Mouse (Mus musculus) embryonic facial prominence, embryonic 14.5 days (tissue): ENCODE data around the gene D230025D16Rik. TPM values are rescaled to one million over a fixed set of nuclear protein-coding genes. Genes with fewer than 3 reads are reported as not detected.
"Not testable (repeated sequence)": the region's sequence is repeated elsewhere in the genome, so short reads cannot be mapped to it uniquely, and the experiment has no call there.

ENCODE experiments used
- ATAC-seq: fragments of 200-750 bp; cut with Nextera tagmentation; 2 replicates; pipeline ENCODE4 v1.8.0; 2017; ENCODE audit warnings: low read depth, moderate number of reproducible peaks, moderate TSS enrichment
- DNase-seq: peaks from one replicate; pipeline ENCODE4 v3.0.0-alpha.2; 2015; ENCODE audit warnings: low spot score
- H3K27ac ChIP-seq: fragments of 300-500 bp; sonication (generic); replicated peaks from 2 replicates; pipeline ENCODE4 v1.5.1; 2014; ENCODE audit warnings: low read depth, mild to moderate bottlenecking, low read length, moderate library complexity
- H3K27me3 ChIP-seq: fragments of 300-500 bp; sonication (generic); replicated peaks from 2 replicates; pipeline ENCODE4 v1.6.1; 2014; ENCODE audit warnings: low read length; ENCODE audit not compliant: control insufficient read depth, insufficient read depth
- H3K36me3 ChIP-seq: fragments of 300-500 bp; sonication (generic); 2 replicates; pipeline ENCODE4 v1.6.1; 2014; ENCODE audit warnings: low read length, mixed read lengths; ENCODE audit not compliant: control insufficient read depth, insufficient read depth
- H3K4me1 ChIP-seq: fragments of 300-500 bp; sonication (generic); 2 replicates; pipeline ENCODE4 v1.6.1; 2014; ENCODE audit warnings: antibody characterized with exemption, low read length; ENCODE audit not compliant: control insufficient read depth, insufficient read depth
- H3K4me2 ChIP-seq: fragments of 300-500 bp; sonication (generic); 2 replicates; pipeline ENCODE4 v1.6.1; 2014; ENCODE audit warnings: low read depth, mild to moderate bottlenecking, low read length, moderate library complexity, mixed read lengths
- H3K4me3 ChIP-seq: fragments of 300-500 bp; sonication (generic); 2 replicates; pipeline ENCODE4 v1.5.1; 2014; ENCODE audit warnings: low read depth, mild to moderate bottlenecking, low read length
- H3K9ac ChIP-seq: fragments of 300-500 bp; sonication (generic); 2 replicates; pipeline ENCODE4 v1.6.1; 2014; ENCODE audit warnings: low read depth, mild to moderate bottlenecking, low read length, moderate library complexity, mixed read lengths
- H3K9me3 ChIP-seq: fragments of 300-500 bp; sonication (generic); 2 replicates; pipeline ENCODE4 v1.6.1; 2016; ENCODE audit warnings: low read length; ENCODE audit not compliant: control insufficient read depth
- WGBS: fragments of 180-500 bp; shearing (Covaris S2); extraction: QIAGEN DNeasy Blood & Tissue Kit; methylation state at CpG from one replicate; pipeline ENCODE4 v1.1.7; 2014; 5-methylcytosine and 5-hydroxymethylcytosine counted together
- polyA plus RNA-seq: library from polyadenylated mRNA; unstranded; fragments of >200 nt; fragmentation: Nextera tagmentation; extraction: Ambion mirVana; gene quantifications from 2 replicates; pipeline ENCODE4 v1.2.1, GENCODE M21; 2014

The D230025D16Rik gene
- polyA plus RNA-seq: 25.4 and 27.0 TPM in 2 replicates

GRCm38 (mm10) chr8:105224413-105225271 lies at the start of gene D230025D16Rik:
TSS of gene D230025D16Rik (plus strand) at chr8:105225145.
- 2% methylated on average over 34 of the region's 34 CpGs for WGBS
- H3K4me1 ChIP-seq: peaks cover 11% of the 10 kb centered on the region
- no peaks in the 10 kb centered on the region for H3K9me3 ChIP-seq
- ATAC-seq: peak; percentile 94
- H3K9ac ChIP-seq: peak within 1 kb of the TSS; percentile 85
- peak; percentile 97 for DNase-seq
- peak within 1 kb of the TSS; percentile 61 for H3K4me2 ChIP-seq
- peak within 1 kb of the TSS; percentile 85 for H3K4me3 ChIP-seq
- H3K27ac ChIP-seq: peak within 1 kb of the TSS; percentile 86
- H3K27me3 ChIP-seq: no peaks in the 10 kb centered on the region
- no peaks in the 10 kb centered on the region for H3K36me3 ChIP-seq

- H3K9ac ChIP-seq, H3K27ac ChIP-seq, ATAC-seq, DNase-seq, H3K4me2 ChIP-seq, H3K4me1 ChIP-seq, H3K27me3 ChIP-seq, H3K4me3 ChIP-seq, H3K9me3 ChIP-seq: not testable (repeated sequence)
- H3K36me3 ChIP-seq: peaks cover 33% of the 10 kb centered on the region
- 95% methylated on average over 3 of the region's 3 CpGs for WGBS
Observed at GRCm38 (mm10) chr8:105175287-105175686, 49.7 kb upstream of the D230025D16Rik start.

GRCm38 (mm10) chr8:105178211-105178800 lies 46.6 kb upstream of the D230025D16Rik start:
- 51% methylated on average over 6 of the region's 6 CpGs for WGBS
- ATAC-seq (no peak), DNase-seq (peak; percentile 63)
- Histone ChIP-seq H3K4me3 (no peak overlapping the region), H3K36me3 (peaks cover 51% of the 10 kb centered on the region), H3K27me3 (no peaks in the 10 kb centered on the region), H3K4me2 (no peak overlapping the region), H3K27ac (no peak overlapping the region), H3K9ac (no peak overlapping the region), H3K9me3 (no peaks in the 10 kb centered on the region), H3K4me1 (no peaks in the 10 kb centered on the region)

GRCm38 (mm10) chr8:105182201-105182600 lies 42.7 kb upstream of the D230025D16Rik start:
- Histone ChIP-seq H3K4me3 (no peak overlapping the region), H3K9ac (no peak overlapping the region), H3K27ac (no peak overlapping the region), H3K4me2 (no peak overlapping the region), H3K4me1 (no peaks in the 10 kb centered on the region), H3K27me3 (no peaks in the 10 kb centered on the region), H3K9me3 (no peaks in the 10 kb centered on the region), H3K36me3 (peaks cover 28% of the 10 kb centered on the region)
- peak; percentile 13 for DNase-seq
- ATAC-seq: no peak
- WGBS: 46% methylated on average over 1 of the region's 1 CpGs

- H3K4me3 ChIP-seq: no peak overlapping the region
- no peaks in the 10 kb centered on the region for H3K4me1 ChIP-seq
- H3K36me3 ChIP-seq: peaks cover 21% of the 10 kb centered on the region
- 61% methylated on average over 1 of the region's 1 CpGs for WGBS
- no peak overlapping the region for H3K4me2 ChIP-seq
- H3K27ac ChIP-seq: no peak overlapping the region
- ATAC-seq: no peak
- H3K9me3 ChIP-seq: no peaks in the 10 kb centered on the region
- no peak for DNase-seq
- no peak overlapping the region for H3K9ac ChIP-seq
- H3K27me3 ChIP-seq: no peaks in the 10 kb centered on the region
Observed at GRCm38 (mm10) chr8:105186467-105187005, 38.4 kb upstream of the D230025D16Rik start.

- Histone ChIP-seq H3K27ac (no peak overlapping the region), H3K4me2 (no peak overlapping the region), H3K36me3 (peaks cover 59% of the 10 kb centered on the region), H3K4me3 (no peak overlapping the region), H3K9me3 (no peaks in the 10 kb centered on the region), H3K4me1 (no peaks in the 10 kb centered on the region), H3K27me3 (no peaks in the 10 kb centered on the region), H3K9ac (no peak overlapping the region)
- 93% methylated on average over 5 of the region's 5 CpGs for WGBS
- no peak for ATAC-seq
- DNase-seq: no peak
Observed at GRCm38 (mm10) chr8:105192182-105192581, 32.8 kb upstream of the D230025D16Rik start.

- no peaks in the 10 kb centered on the region for H3K4me1 ChIP-seq
- WGBS: 89% methylated on average over 1 of the region's 1 CpGs
- no peaks in the 10 kb centered on the region for H3K9me3 ChIP-seq
- H3K4me3 ChIP-seq: no peak overlapping the region
- H3K36me3 ChIP-seq: peaks cover 51% of the 10 kb centered on the region
- H3K9ac ChIP-seq: no peak overlapping the region
- H3K27me3 ChIP-seq: no peaks in the 10 kb centered on the region
- no peak for DNase-seq
- H3K27ac ChIP-seq: no peak overlapping the region
- H3K4me2 ChIP-seq: no peak overlapping the region
- ATAC-seq: no peak; the same call in 1 of the 2 replicates
Observed at GRCm38 (mm10) chr8:105205748-105206147, 19.2 kb upstream of the D230025D16Rik start.

- no peak for ATAC-seq
- Histone ChIP-seq H3K9ac (no peak overlapping the region), H3K4me1 (no peaks in the 10 kb centered on the region), H3K27ac (no peak overlapping the region), H3K36me3 (peaks cover 46% of the 10 kb centered on the region), H3K4me2 (no peak overlapping the region), H3K4me3 (no peak overlapping the region), H3K27me3 (no peaks in the 10 kb centered on the region), H3K9me3 (no peaks in the 10 kb centered on the region)
- DNase-seq: peak; percentile 29
- WGBS: 60% methylated on average over 7 of the region's 7 CpGs
Observed at GRCm38 (mm10) chr8:105206766-105207275, 18.1 kb upstream of the D230025D16Rik start.
